Mouse (Mus musculus) myocyte (in vitro differentiated cells): ENCODE measurements around the gene Cct4. TPM values are rescaled to one million over a fixed set of nuclear protein-coding genes. Genes with fewer than 3 reads are reported as not detected.

Experiments
- H3K27me3 ChIP-seq: one replicate; pipeline ENCODE4 v1.6.1; 2011; ENCODE audit not compliant: control insufficient read depth, insufficient read depth, insufficient read length
- H3K36me3 ChIP-seq: one replicate; pipeline ENCODE4 v1.6.1; 2011; ENCODE audit not compliant: control insufficient read depth, insufficient read depth
- H3K4me2 ChIP-seq: one replicate; pipeline ENCODE4 v1.6.1; 2011; ENCODE audit warnings: low read depth, control low read depth
- H3K4me3 ChIP-seq: one replicate; pipeline ENCODE4 v1.5.1; 2011; ENCODE audit warnings: mild to moderate bottlenecking, control low read depth, moderate library complexity
- H3K79me2 ChIP-seq: one replicate; pipeline ENCODE4 v1.6.1; 2011; ENCODE audit not compliant: control insufficient read depth, insufficient read depth
- H3ac ChIP-seq: one replicate; pipeline ENCODE4 v1.6.1; 2011; ENCODE audit not compliant: control insufficient read depth, insufficient read length
- CEBPB ChIP-seq: IDR thresholded peaks from 2 replicates; pipeline ENCODE4 v1.6.1; 2011; ENCODE audit warnings: mild to moderate bottlenecking, moderate library complexity; ENCODE audit not compliant: poor library complexity, insufficient read depth, severe bottlenecking
- E2F4 ChIP-seq: IDR thresholded peaks from one replicate; pipeline ENCODE4 v1.6.1; 2011; ENCODE audit warnings: mild to moderate bottlenecking, control low read depth, moderate library complexity; ENCODE audit not compliant: insufficient read depth
- MAX ChIP-seq: IDR thresholded peaks from one replicate; pipeline ENCODE4 v1.6.1; 2011; ENCODE audit warnings: low read depth, mild to moderate bottlenecking, control low read depth
- MYOD1 ChIP-seq, 3 experiments: IDR thresholded peaks; one replicate each; pipeline ENCODE4 v1.6.1; 2011; ENCODE audit warnings: control low read depth in 2 of 3, low read depth in 2 of 3, mild to moderate bottlenecking in 2 of 3, moderate library complexity in 1 of 3; ENCODE audit not compliant: insufficient read length in 2 of 3, control insufficient read depth in 1 of 3
- MYOG ChIP-seq, 3 experiments: IDR thresholded peaks; one replicate each; pipeline ENCODE4 v1.6.1; 2011; ENCODE audit warnings: control low read depth in 2 of 3, low read depth in 2 of 3, mild to moderate bottlenecking in 2 of 3; ENCODE audit not compliant: insufficient read length in 2 of 3, control insufficient read depth in 1 of 3, insufficient read depth in 1 of 3
- POLR2A ChIP-seq: IDR thresholded peaks from one replicate; pipeline ENCODE4 v1.6.1; 2011; ENCODE audit warnings: low read depth, mild to moderate bottlenecking, control low read depth, moderate library complexity; ENCODE audit not compliant: insufficient read length
- POLR2AphosphoS2 ChIP-seq: IDR thresholded peaks from one replicate; pipeline ENCODE4 v1.6.1; 2011; ENCODE audit warnings: low read depth, control low read depth; ENCODE audit not compliant: insufficient read length
- REST ChIP-seq: IDR thresholded peaks from one replicate; pipeline ENCODE4 v1.6.1; 2011; ENCODE audit warnings: mild to moderate bottlenecking, control low read depth, moderate library complexity; ENCODE audit not compliant: insufficient read depth, insufficient read length
- SRF ChIP-seq: IDR thresholded peaks from one replicate; pipeline ENCODE4 v1.6.1; 2011; ENCODE audit warnings: low read depth; ENCODE audit not compliant: control insufficient read depth, insufficient read length
- TCF12 ChIP-seq: IDR thresholded peaks from one replicate; pipeline ENCODE4 v1.6.1; 2011; ENCODE audit warnings: mild to moderate bottlenecking, control low read depth; ENCODE audit not compliant: poor library complexity, insufficient read depth, severe bottlenecking
- TCF3 ChIP-seq: IDR thresholded peaks from one replicate; pipeline ENCODE4 v1.6.1; 2011; ENCODE audit warnings: low read depth, control low read depth; ENCODE audit not compliant: insufficient read length
- USF1 ChIP-seq: IDR thresholded peaks from one replicate; pipeline ENCODE4 v1.6.1; 2011; ENCODE audit warnings: low read depth, mild to moderate bottlenecking, control low read depth, moderate library complexity
- polyA plus RNA-seq: library from polyadenylated mRNA; unstranded; fragments of >200 nt; fragmentation: generic; extraction: Trizol; gene quantifications from one replicate; pipeline ENCODE4 v1.2.1, GENCODE M21; 2012; ENCODE audit warnings: missing spikeins

The Cct4 gene
- polyA plus RNA-seq, result 187 TPM

GRCm38 (mm10) chr11:22990393-22991126 lies at the start of gene Cct4:
Gene Cct4, plus strand, starts transcription at chr11:22990519.
- Histone ChIP-seq H3K79me2 (peaks cover 40% of the 10 kb centered on the region), H3K27me3 (no peaks in the 10 kb centered on the region), H3K4me3 (peak within 1 kb of the TSS; percentile 49), H3K36me3 (peaks cover 16% of the 10 kb centered on the region), H3ac (peak within 1 kb of the TSS; percentile 32), H3K4me2 (peak within 1 kb of the TSS; percentile 95)
- peak; percentile 79 for TF ChIP-seq MAX
- peak; percentile 86 for TF ChIP-seq SRF
- TF ChIP-seq REST, result no peak
- TF ChIP-seq TCF3, result no peak
- no peak for TF ChIP-seq CEBPB
- no peak for TF ChIP-seq USF1
- TF ChIP-seq POLR2AphosphoS2, result peak; percentile 95
- peak; percentile 83 for TF ChIP-seq POLR2A
- TF ChIP-seq MYOG (IDR thresholded peaks at IDR 0.05; ENCODE audit: control insufficient read depth in 1 of 3, insufficient read depth in 1 of 3, insufficient read length in 2 of 3, low read depth in 2 of 3), result peak in 1 of 3 experiments; percentile 27
- no peak for TF ChIP-seq TCF12
- TF ChIP-seq MYOD1 (IDR thresholded peaks at IDR 0.05; ENCODE audit: control insufficient read depth in 1 of 3, insufficient read length in 2 of 3, low read depth in 2 of 3), result peak in 1 of 3 experiments; percentile 27
- peak; percentile 28 for TF ChIP-seq E2F4

- H3K36me3 ChIP-seq, result no peaks in the 10 kb centered on the region
- no peak overlapping the region for H3K4me3 ChIP-seq
- no peak overlapping the region for H3ac ChIP-seq
- peak overlapping the region; percentile 19 for H3K4me2 ChIP-seq
- no peaks in the 10 kb centered on the region for H3K27me3 ChIP-seq
- H3K79me2 ChIP-seq, result peaks cover 11% of the 10 kb centered on the region
- TF ChIP-seq SRF (no peak), REST (no peak), MAX (no peak), MYOG (IDR thresholded peaks at IDR 0.05; ENCODE audit: control insufficient read depth in 1 of 3, insufficient read depth in 1 of 3, insufficient read length in 2 of 3, low read depth in 2 of 3) (no peak), MYOD1 (IDR thresholded peaks at IDR 0.05; ENCODE audit: control insufficient read depth in 1 of 3, insufficient read length in 2 of 3, low read depth in 2 of 3) (no peak), CEBPB (no peak), USF1 (no peak), TCF3 (no peak), POLR2A (no peak), TCF12 (no peak), E2F4 (no peak), POLR2AphosphoS2 (no peak)
These were observed 41.2 kb upstream of the Cct4 start for GRCm38 (mm10) chr11:22949101-22949500.

- TF ChIP-seq MYOG (IDR thresholded peaks at IDR 0.05; ENCODE audit: control insufficient read depth in 1 of 3, insufficient read depth in 1 of 3, insufficient read length in 2 of 3, low read depth in 2 of 3) (no peak), TCF12 (no peak), POLR2A (no peak), E2F4 (no peak), SRF (no peak), REST (no peak), MAX (no peak), TCF3 (no peak), MYOD1 (IDR thresholded peaks at IDR 0.05; ENCODE audit: control insufficient read depth in 1 of 3, insufficient read length in 2 of 3, low read depth in 2 of 3) (no peak), POLR2AphosphoS2 (no peak), CEBPB (no peak), USF1 (no peak)
- Histone ChIP-seq H3K27me3 (no peaks in the 10 kb centered on the region), H3K79me2 (peaks cover 11% of the 10 kb centered on the region), H3K36me3 (peaks cover 4% of the 10 kb centered on the region), H3ac (no peak overlapping the region), H3K4me3 (no peak overlapping the region), H3K4me2 (no peak overlapping the region)
These were observed 40.2 kb upstream of the Cct4 start for GRCm38 (mm10) chr11:22950131-22950530.

- no peaks in the 10 kb centered on the region for H3K79me2 ChIP-seq
- no peaks in the 10 kb centered on the region for H3K27me3 ChIP-seq
- H3K4me3 ChIP-seq, result no peak overlapping the region
- H3K4me2 ChIP-seq, result no peak overlapping the region
- no peak overlapping the region for H3ac ChIP-seq
- peaks cover 6% of the 10 kb centered on the region for H3K36me3 ChIP-seq
- TF ChIP-seq MYOG (IDR thresholded peaks at IDR 0.05; ENCODE audit: control insufficient read depth in 1 of 3, insufficient read depth in 1 of 3, insufficient read length in 2 of 3, low read depth in 2 of 3) (no peak), TCF3 (no peak), REST (no peak), USF1 (no peak), MYOD1 (IDR thresholded peaks at IDR 0.05; ENCODE audit: control insufficient read depth in 1 of 3, insufficient read length in 2 of 3, low read depth in 2 of 3) (no peak), CEBPB (no peak), TCF12 (no peak), POLR2AphosphoS2 (no peak), SRF (no peak), POLR2A (no peak), MAX (no peak), E2F4 (no peak)
These were observed 37.7 kb upstream of the Cct4 start for GRCm38 (mm10) chr11:22952668-22953067.
